Mouse (Mus musculus) testis, adult 2 months (tissue): ENCODE data around the gene Akt2. TPM values are rescaled to one million over a fixed set of nuclear protein-coding genes. Genes with fewer than 3 reads are reported as not detected.

Experiments used
- H3K27ac ChIP-seq: fragments of 200-500 bp; 2 replicates; pipeline ENCODE4 v1.5.1; 2012; ENCODE audit warnings: low read depth, low read length; ENCODE audit not compliant: control insufficient read depth, insufficient read depth
- H3K27me3 ChIP-seq: fragments of 200-500 bp; 2 replicates; pipeline ENCODE4 v1.6.1; 2012; ENCODE audit warnings: mild to moderate bottlenecking, low read length, moderate library complexity; ENCODE audit not compliant: control insufficient read depth, insufficient read depth
- H3K36me3 ChIP-seq: fragments of 200-500 bp; 2 replicates; pipeline ENCODE4 v1.6.1; 2012; ENCODE audit warnings: mild to moderate bottlenecking, low read length; ENCODE audit not compliant: control insufficient read depth, insufficient read depth
- H3K4me1 ChIP-seq: fragments of 200-500 bp; 2 replicates; pipeline ENCODE4 v1.6.1; 2012; ENCODE audit warnings: low read length; ENCODE audit not compliant: control insufficient read depth, insufficient read depth
- H3K4me3 ChIP-seq: fragments of 200-500 bp; 2 replicates; pipeline ENCODE4 v1.5.1; 2012; ENCODE audit warnings: low read depth, mild to moderate bottlenecking, low read length, moderate library complexity, mixed read lengths; ENCODE audit not compliant: control insufficient read depth
- CTCF ChIP-seq: fragments of 200-500 bp; IDR thresholded peaks from 2 replicates; pipeline ENCODE4 v1.5.1; 2012; ENCODE audit warnings: low read depth, mild to moderate bottlenecking, inconsistent platforms, low read length, moderate library complexity; ENCODE audit not compliant: control insufficient read depth, insufficient read depth, insufficient replicate concordance
- POLR2A ChIP-seq: fragments of 200-500 bp; IDR thresholded peaks from 2 replicates; pipeline ENCODE4 v1.6.1; 2012; ENCODE audit warnings: low read depth, mild to moderate bottlenecking, inconsistent platforms, low read length, moderate library complexity; ENCODE audit not compliant: control insufficient read depth
- polyA plus RNA-seq: library from polyadenylated mRNA; depleted of rRNA; stranded (reverse); fragments of >200 nt; gene quantifications from 2 replicates; pipeline ENCODE4 v1.2.3, GENCODE M21; 2012; rRNA removed

Gene Akt2
- polyA plus RNA-seq, 1 experiment, result 58.7 TPM

GRCm38 (mm10) chr7:27688246-27688788 is 97.0 kb downstream of the Akt2 start:
- Histone ChIP-seq H3K4me1 (peaks cover 12% of the 10 kb centered on the region), H3K36me3 (no peaks in the 10 kb centered on the region), H3K27me3 (no peaks in the 10 kb centered on the region), H3K4me3 (no peak overlapping the region), H3K27ac (no peak overlapping the region)
- no peak for TF ChIP-seq CTCF
- no peak for TF ChIP-seq POLR2A

- no peaks in the 10 kb centered on the region for H3K27me3 ChIP-seq
- H3K27ac ChIP-seq, result peak within 1 kb of the TSS; percentile 22
- TF ChIP-seq POLR2A (peak; percentile 54; the same call in 1 of the 2 replicates), CTCF (no peak)
- peaks cover 12% of the 10 kb centered on the region for H3K4me1 ChIP-seq
- H3K4me3 ChIP-seq, result peak within 1 kb of the TSS; percentile 85
- H3K36me3 ChIP-seq, result no peaks in the 10 kb centered on the region
Measured at GRCm38 (mm10) chr7:27688815-27689612, 97.7 kb downstream of the Akt2 start, which contains the start of gene Zfp607b. Gene Zfp607b (plus strand): TSS chr7:27689340.

Other genes with a start within 250 kb of the Akt2 start
- gene Shkbp1, start 235.5 kb upstream of the Akt2 start, polyA plus RNA-seq, result 18.3 and 22.4 TPM in 2 replicates
- 0.35 and 0.89 TPM in 2 replicates for gene Gm20479, start 234.1 kb upstream of the Akt2 start, polyA plus RNA-seq
- 19.5 and 34.7 TPM in 2 replicates for gene Sptbn4, start 143.9 kb upstream of the Akt2 start, polyA plus RNA-seq
- gene Blvrb, start 143.6 kb upstream of the Akt2 start, polyA plus RNA-seq, result 7.6 and 8.5 TPM in 2 replicates
- gene Sertad3, start 117.8 kb upstream of the Akt2 start, polyA plus RNA-seq, result 4.1 and 4.7 TPM in 2 replicates
- 15.4 and 19.1 TPM in 2 replicates for gene Sertad1, start 104.6 kb upstream of the Akt2 start, polyA plus RNA-seq
- 0.33 and 0.42 TPM in 2 replicates for gene Prx, start 92.2 kb upstream of the Akt2 start, polyA plus RNA-seq
- 122 and 138 TPM in 2 replicates for gene Hipk4, start 68.3 kb upstream of the Akt2 start, polyA plus RNA-seq
- gene Pld3, start 38.3 kb upstream of the Akt2 start, polyA plus RNA-seq, result 121 and 130 TPM in 2 replicates
- 27.6 and 28.1 TPM in 2 replicates for gene 2310022A10Rik, start 38.3 kb upstream of the Akt2 start, polyA plus RNA-seq
- 0.29 and 0.51 TPM in 2 replicates for gene Ttc9b, start 62.4 kb downstream of the Akt2 start, polyA plus RNA-seq
- gene Map3k10, start 83.0 kb downstream of the Akt2 start, polyA plus RNA-seq, result 26.6 and 33.7 TPM in 2 replicates
- gene Zfp607b, start 97.8 kb downstream of the Akt2 start, polyA plus RNA-seq, result 27.7 and 38.1 TPM in 2 replicates
- gene Zfp60, start 139.8 kb downstream of the Akt2 start, polyA plus RNA-seq, result 4.7 and 8.0 TPM in 2 replicates
- 4.1 and 6.3 TPM in 2 replicates for gene Zfp626, start 215.6 kb downstream of the Akt2 start, polyA plus RNA-seq
- 2.0 and 2.3 TPM in 2 replicates for gene Zfp59, start 247.1 kb downstream of the Akt2 start, polyA plus RNA-seq